8 mouse cellular contexts compared by ENCODE assay signal in the genomic region with DNA sequence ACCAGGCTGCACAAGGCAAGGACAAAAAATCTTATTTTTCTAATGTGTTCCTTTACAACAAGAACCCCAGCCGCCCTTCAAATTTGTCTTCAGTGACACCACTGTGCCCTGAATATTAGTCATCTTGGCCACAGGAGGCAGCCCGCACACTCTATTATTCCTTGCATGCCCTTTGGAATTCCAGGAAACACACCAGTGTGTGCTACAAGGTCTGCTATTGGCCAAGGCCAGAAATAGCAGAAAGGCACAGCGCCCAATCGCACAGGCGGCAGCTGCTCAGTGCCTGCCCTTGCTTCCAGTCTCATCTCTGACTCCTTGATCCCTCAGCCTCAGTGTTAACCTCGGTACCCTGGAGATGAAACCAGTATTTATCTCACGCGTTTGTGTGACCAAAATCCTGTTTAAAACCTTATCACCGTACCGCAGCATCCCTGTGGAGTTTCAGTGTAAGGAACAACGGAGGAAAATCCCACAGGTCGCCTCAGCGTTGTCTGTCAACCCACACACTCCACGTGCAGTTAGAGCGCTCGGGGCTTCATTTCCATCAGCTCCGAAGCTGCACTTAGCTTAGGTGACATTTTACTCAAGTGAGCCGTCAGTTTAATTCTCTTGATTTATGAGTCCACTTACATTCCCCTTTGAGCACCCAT.
DNase-seq lines count a peak whose midpoint lies in the region; ATAC-seq and TF ChIP-seq lines count a peak whose summit lies in the region.
"Had no signal": no experiment of that assay in that cellular context is flagged by ENCODE, and none has a peak within 500 bp of the region (broad histone marks: within the 10 kb centered on the region; RNA-seq: fewer than 3 reads in every experiment).

No protein-coding gene starts in this region.

- peak; percentile 50; the same call in 1 of the 2 replicates for TF ChIP-seq CTCF in kidney, postnatal 0 days (IDR thresholded peaks at IDR 0.05; ENCODE audit: low read depth)

- DNase-seq in adrenal gland, adult 2 months = peak; percentile 80
- peak; percentile 30 for DNase-seq in embryonic facial prominence, embryonic 10.5 days (ENCODE audit: low spot score)
- DNase-seq in kidney, postnatal 0 days (ENCODE audit: low spot score) = peak; percentile 59
- DNase-seq in left cerebral cortex, adult 11 months (ENCODE audit: low spot score) = no peak
- no peak for DNase-seq in testis, postnatal 14 days (ENCODE audit: low spot score)

- H3K4me3 ChIP-seq in embryonic facial prominence, embryonic 10.5 days = no peak overlapping the region
- peak overlapping the region; percentile 28 for H3K4me3 ChIP-seq in heart, embryonic 15.5 days
- H3K4me3 ChIP-seq in kidney, postnatal 0 days (replicated peaks; ENCODE audit: low read depth, low read length) = no peak overlapping the region
- no peak overlapping the region for H3K4me3 ChIP-seq in neural tube, embryonic 12.5 days

- no peaks in the 10 kb centered on the region for H3K9me3 ChIP-seq in embryonic facial prominence, embryonic 10.5 days
- no peaks in the 10 kb centered on the region for H3K9me3 ChIP-seq in heart, embryonic 15.5 days (replicated peaks)
- no peaks in the 10 kb centered on the region for H3K9me3 ChIP-seq in kidney, postnatal 0 days (replicated peaks; ENCODE audit: low read length)
- peaks cover 8% of the 10 kb centered on the region; the same call in 1 of the 2 replicates for H3K9me3 ChIP-seq in neural tube, embryonic 12.5 days

- H3K27me3 ChIP-seq in embryonic facial prominence, embryonic 10.5 days (replicated peaks; ENCODE audit: low read depth, poor library complexity, severe bottlenecking) = no peaks in the 10 kb centered on the region
- H3K27me3 ChIP-seq in heart, embryonic 15.5 days = no peaks in the 10 kb centered on the region
- no peaks in the 10 kb centered on the region for H3K27me3 ChIP-seq in kidney, postnatal 0 days (ENCODE audit: insufficient read depth, low read length)
- no peaks in the 10 kb centered on the region for H3K27me3 ChIP-seq in neural tube, embryonic 12.5 days (replicated peaks)

- H3K9ac ChIP-seq in heart, embryonic 15.5 days = no peak overlapping the region
- H3K9ac ChIP-seq in kidney, postnatal 0 days (ENCODE audit: low read depth, low read length) = no peak overlapping the region
- H3K9ac ChIP-seq in neural tube, embryonic 12.5 days = no peak overlapping the region
- H3K9ac ChIP-seq: liver, embryonic 14.5 days had no signal

- H3K27ac ChIP-seq in embryonic facial prominence, embryonic 10.5 days (replicated peaks) = no peak overlapping the region
- H3K27ac ChIP-seq in heart, embryonic 15.5 days = no peak overlapping the region
- H3K27ac ChIP-seq in kidney, postnatal 0 days = no peak overlapping the region
- no peak overlapping the region for H3K27ac ChIP-seq in neural tube, embryonic 12.5 days
- H3K27ac ChIP-seq: liver, embryonic 14.5 days had no signal

- 71% methylated on average over 18 of the region's 18 CpGs for WGBS in embryonic facial prominence, embryonic 10.5 days
- 27% methylated on average over 18 of the region's 18 CpGs for WGBS in heart, embryonic 15.5 days
- WGBS in kidney, postnatal 0 days = 32% methylated on average over 18 of the region's 18 CpGs
- WGBS in neural tube, embryonic 12.5 days = 52% methylated on average over 18 of the region's 18 CpGs

- peak overlapping the region; percentile 54 for H3K4me2 ChIP-seq in heart, embryonic 15.5 days
- peak overlapping the region; percentile 42 for H3K4me2 ChIP-seq in kidney, postnatal 0 days (ENCODE audit: low read length)
- H3K4me2 ChIP-seq in neural tube, embryonic 12.5 days (replicated peaks) = peak overlapping the region; percentile 40

- no peaks in the 10 kb centered on the region for H3K36me3 ChIP-seq in embryonic facial prominence, embryonic 10.5 days (replicated peaks)
- H3K36me3 ChIP-seq in heart, embryonic 15.5 days = no peaks in the 10 kb centered on the region
- H3K36me3 ChIP-seq in kidney, postnatal 0 days (ENCODE audit: insufficient read depth, low read length) = no peaks in the 10 kb centered on the region
- no peaks in the 10 kb centered on the region for H3K36me3 ChIP-seq in neural tube, embryonic 12.5 days

- ATAC-seq in heart, embryonic 15.5 days (replicated peaks; ENCODE audit: insufficient number of reproducible peaks, insufficient read depth, low FRiP score, low read depth) = peak; percentile 64; the same call in 1 of the 2 replicates
- peak; percentile 81; the same call in 1 of the 2 replicates for ATAC-seq in kidney, postnatal 0 days (replicated peaks; ENCODE audit: low FRiP score, low read depth)
- peak; percentile 64; the same call in 1 of the 2 replicates for ATAC-seq in neural tube, embryonic 12.5 days (ENCODE audit: low FRiP score, low read depth)

- 0 out of 2 replicates have a peak, but pooled peaks cover 6% of the 10 kb centered on the region for H3K4me1 ChIP-seq in embryonic facial prominence, embryonic 10.5 days
- peaks cover 10% of the 10 kb centered on the region; the same call in 1 of the 2 replicates for H3K4me1 ChIP-seq in heart, embryonic 15.5 days (replicated peaks)
- H3K4me1 ChIP-seq in kidney, postnatal 0 days (replicated peaks; ENCODE audit: insufficient read depth, low read length) = 0 out of 2 replicates have a peak, but pooled peaks cover 8% of the 10 kb centered on the region
- peaks cover 18% of the 10 kb centered on the region; the same call in 1 of the 2 replicates for H3K4me1 ChIP-seq in neural tube, embryonic 12.5 days

Comparison
In these comparisons a context has a peak if more than half of its experiments do, and no peak if none do; other contexts are left out.
1. DNase-seq: peak in adrenal gland, adult 2 months (single experiment), embryonic facial prominence, embryonic 10.5 days (single experiment) and kidney, postnatal 0 days (single experiment); none in left cerebral cortex, adult 11 months (single experiment) and testis, postnatal 14 days (single experiment).
2. Peak in every context shown above with its lines, with median percentiles within 50 percentile points of each other: ATAC-seq and H3K4me2 ChIP-seq.